Mouse (Mus musculus) cortical plate, adult 2 months (tissue): ENCODE results near the gene Mtrex.

ENCODE experiments used
- CTCF ChIP-seq: fragments of 200-500 bp; IDR thresholded peaks from 2 replicates; pipeline ENCODE4 v1.5.1; 2011; ENCODE audit warnings: mild to moderate bottlenecking, control low read depth, low read length; ENCODE audit not compliant: insufficient read depth; ENCODE audit errors: extremely low read depth
- POLR2A ChIP-seq: fragments of 200-500 bp; IDR thresholded peaks from 2 replicates; pipeline ENCODE4 v1.6.1; 2011; ENCODE audit warnings: mild to moderate bottlenecking, low read length, control low read depth; ENCODE audit not compliant: insufficient read depth; ENCODE audit errors: extremely low read depth

DNA sequence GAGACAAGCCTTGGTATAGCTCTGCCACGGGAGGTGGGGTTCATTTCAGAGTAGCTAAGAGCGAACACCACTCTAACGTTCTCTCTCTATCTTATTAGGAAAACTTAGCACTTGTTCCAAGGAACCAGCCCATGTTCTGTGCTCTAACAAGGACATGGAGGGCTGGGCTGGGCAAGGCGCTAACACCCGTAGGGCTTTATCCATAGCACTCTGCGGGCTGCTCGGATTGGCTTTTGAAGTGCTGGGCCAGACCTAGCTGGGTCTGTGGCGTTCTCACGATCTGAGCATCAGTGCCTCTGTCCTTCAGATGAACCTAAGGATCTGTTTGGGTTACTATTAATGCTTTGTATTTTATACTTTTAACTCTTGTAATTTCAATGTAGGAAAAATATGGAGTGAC, 66.3 kb downstream of the Mtrex start:
- TF ChIP-seq CTCF = no peak
- no peak for TF ChIP-seq POLR2A
